Mouse (Mus musculus) spleen, adult 18-20 months (tissue): Measurements from ENCODE around the gene Akap8.

Source experiments
- DNase-seq, 2 experiments: peaks; one replicate each; pipeline ENCODE4 v3.0.0; 2022; ENCODE audit warnings: mixed read lengths in 2 of 2

Akap8 gene

DNA sequence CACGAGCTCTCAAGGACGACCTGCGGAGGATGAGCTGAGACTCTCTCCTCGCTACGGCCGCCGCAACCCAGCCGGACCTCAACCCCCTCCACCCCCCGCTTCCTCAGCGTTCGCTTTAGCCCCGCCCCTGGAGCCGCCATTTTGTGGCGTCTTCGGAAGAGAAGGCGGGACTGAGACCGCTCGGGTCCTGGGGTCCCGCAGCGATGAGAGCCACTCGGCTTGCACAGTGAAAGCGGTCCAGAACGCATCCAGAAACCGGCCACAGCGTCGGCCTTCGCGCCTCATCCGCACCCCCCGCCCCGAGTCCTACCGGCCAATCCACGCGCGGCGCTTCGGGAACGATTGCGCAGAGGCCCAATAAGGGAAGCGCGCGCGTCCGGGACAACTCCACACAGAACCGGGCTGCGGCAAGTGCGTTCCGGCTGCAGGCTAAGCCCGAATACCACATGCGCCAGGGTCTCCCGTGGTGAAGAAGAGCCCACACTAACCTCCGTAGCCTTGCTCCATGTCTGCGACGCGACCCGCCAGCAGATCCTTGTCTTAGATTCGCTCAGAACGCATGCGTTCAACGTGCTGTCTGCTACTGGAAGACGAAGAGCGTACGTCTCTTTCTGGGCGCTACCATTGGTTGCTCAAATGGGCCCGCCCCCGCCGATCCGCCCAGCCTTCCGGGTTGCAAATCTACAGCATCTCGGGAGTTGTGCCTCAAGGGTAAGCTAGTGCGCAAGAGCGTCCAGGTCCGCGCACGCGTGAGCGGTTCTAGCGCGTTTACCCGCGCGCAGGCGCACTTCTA lies at the start of gene Akap8:
Akap8 (minus strand) TSS at position 642 of the 793 bp plus-strand sequence.
- DNase-seq, result peak; percentile 94 to 96

DNA sequence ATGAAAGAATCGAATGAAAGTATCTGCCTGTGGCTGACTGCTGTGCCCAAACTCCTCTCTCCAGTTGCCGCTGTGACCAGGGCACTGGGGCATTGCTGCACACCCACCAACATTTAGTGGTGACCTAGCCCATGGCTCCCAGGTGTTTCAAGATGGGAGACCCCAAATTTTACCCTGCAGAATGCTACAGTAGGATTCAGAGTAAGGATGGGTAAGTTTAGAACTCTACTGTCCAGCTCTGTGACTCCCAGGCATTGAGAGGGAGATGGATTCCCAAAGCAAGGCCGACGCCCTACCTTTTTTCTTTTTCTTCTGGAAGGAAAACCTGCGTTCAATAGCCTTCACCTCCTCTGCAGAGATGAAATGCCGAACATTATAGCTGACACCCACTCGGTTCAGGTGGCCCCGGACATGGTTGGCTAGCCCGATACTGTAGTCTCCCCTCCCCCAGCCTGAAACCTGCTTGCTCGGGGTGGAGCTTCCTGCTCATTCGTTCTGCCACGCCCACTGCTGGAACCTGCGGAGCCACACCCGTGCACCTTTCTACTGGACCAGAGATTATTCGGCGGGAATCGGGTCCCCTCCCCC lies 48.0 kb upstream of the Akap8 start:
- DNase-seq, result no peak

- DNase-seq, result no peak
Observed at GRCm38 (mm10) chr17:32367706-32368105, 46.7 kb upstream of the Akap8 start.

GRCm38 (mm10) chr17:32365296-32365695 lies 44.3 kb upstream of the Akap8 start:
- DNase-seq, result no peak

GRCm38 (mm10) chr17:32364850-32365249 lies 43.8 kb upstream of the Akap8 start:
- DNase-seq, result no peak

DNA sequence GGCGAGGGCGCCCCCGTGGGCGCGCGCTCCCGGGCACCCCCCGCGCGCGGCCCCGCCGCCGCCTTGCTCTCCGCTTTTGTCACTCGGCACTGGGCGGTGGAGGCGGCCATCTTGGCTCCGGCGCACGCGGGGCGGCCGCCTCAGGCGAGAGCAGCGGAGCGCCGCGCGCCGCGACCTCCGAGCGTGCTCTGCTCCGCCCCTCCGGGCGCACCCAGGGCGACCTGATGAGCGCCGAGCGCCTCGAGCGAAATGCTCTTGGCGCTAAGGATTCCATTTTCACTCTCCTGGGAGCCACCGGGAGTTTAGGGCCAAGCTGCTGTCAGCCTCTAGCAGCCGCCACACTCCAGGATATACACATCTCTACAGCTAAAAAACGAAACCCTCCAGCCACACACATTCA lies 43.3 kb upstream of the Akap8 start:
- DNase-seq, result peak; percentile 65 to 80

- no peak for DNase-seq
Observed at GRCm38 (mm10) chr17:32363821-32364301, 42.8 kb upstream of the Akap8 start.

- no peak for DNase-seq
Observed at GRCm38 (mm10) chr17:32362686-32363085, 41.6 kb upstream of the Akap8 start.

DNA sequence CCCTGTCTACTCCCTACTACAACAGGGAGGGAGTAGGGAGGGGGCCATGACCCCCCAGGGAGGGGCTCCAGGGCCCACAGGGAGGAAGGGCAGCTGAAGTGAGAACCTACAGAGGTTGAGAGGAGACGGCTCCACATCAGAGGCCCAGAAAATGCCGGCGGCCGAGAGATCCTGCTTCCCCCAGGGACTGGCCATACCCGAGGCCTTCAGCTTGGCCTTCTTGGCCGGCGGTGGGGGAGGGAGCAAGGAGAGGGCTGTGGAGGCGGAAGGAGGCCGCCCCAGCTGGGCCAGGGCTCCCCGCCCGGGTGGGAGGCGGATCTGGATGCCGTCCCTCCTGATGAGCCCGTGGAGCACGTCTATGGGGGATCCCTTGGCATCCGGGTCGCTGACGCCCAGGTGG lies 38.9 kb upstream of the Akap8 start:
- no peak for DNase-seq

DNA sequence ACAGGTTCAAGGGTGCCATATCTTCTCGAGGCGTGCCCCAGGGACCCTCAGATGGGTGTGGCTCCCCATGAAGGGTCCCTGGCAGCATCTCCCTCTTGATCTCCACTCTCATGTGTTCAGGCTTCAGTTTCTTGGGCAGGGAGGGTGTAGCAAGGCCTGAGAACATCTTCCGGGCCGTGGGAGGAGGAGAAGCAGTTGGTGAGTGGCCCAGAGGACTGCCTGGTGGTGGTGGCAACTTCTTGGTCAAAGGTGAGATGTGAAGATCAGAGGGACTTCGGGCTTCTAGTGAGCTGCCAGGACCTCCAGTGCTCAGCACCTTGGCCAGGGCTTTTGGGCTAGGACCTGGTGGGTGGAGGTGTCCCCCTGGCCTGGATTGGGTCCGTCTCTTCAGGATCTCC lies 37.9 kb upstream of the Akap8 start:
- DNase-seq, result no peak

GRCm38 (mm10) chr17:32358192-32358942 lies 37.3 kb upstream of the Akap8 start:
- no peak for DNase-seq

- no peak for DNase-seq
Observed at GRCm38 (mm10) chr17:32356766-32357760, 36.0 kb upstream of the Akap8 start.

DNA sequence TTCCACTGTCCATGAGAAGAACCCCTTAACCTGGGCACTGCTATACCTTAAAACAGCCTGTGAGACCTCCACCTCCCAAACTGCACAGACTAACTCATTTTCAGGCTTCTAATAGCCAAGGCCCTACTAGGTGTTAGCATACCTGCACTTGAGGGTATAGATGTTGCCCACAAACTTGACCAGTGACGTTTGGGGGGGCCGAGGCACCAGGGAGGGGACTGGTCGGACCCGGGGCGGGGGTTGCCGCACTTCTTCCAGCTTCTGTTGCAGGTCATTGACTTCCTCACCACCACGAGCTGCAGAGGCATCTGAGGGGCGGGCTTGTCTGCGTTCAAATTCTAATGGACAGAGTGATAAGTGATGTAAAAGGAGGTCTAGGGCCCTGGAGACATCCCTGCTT lies 35.2 kb upstream of the Akap8 start:
- no peak for DNase-seq

DNA sequence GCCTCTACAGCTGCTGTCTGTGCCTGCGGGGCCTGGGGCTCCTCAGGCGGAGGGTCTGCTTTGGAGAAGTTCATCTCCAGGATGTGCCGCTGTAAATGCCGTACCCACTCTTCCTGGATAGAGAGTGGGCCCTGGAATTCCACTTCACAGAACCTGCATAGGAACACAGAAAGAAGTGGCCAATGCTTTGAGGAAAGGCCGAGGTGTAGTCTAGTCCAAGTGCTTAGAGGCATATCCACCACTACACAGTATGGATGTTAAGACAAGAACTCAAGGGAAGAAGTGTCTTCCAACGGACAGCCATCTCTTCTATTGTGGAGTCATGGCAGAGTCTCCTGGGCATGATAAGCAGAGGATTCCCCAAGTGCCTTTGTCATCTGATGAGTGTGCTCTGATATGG lies 34.0 kb upstream of the Akap8 start:
- DNase-seq, result no peak

DNA sequence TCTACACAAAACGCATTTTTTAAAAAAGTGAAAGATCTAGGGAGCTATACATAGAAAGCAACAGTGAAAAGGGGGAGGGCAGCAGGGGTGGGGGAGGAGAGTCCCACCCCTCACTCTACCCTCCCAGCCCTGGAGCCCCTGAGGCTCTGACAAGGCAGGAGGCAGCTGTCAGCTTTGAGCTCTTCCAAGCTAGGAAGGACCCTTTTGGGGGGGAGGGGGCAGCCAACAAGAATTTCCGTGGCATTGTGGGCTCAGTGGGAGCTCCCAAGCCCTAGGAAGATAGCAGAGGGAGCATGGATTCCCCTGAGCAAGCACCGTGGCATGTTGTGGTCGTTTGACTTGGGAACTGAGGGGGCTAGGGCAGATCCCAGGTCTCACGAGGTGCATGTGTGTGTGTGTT lies 33.2 kb upstream of the Akap8 start:
- DNase-seq, result no peak

- DNase-seq, result no peak
Observed at GRCm38 (mm10) chr17:32353696-32354095, 32.7 kb upstream of the Akap8 start.

- no peak for DNase-seq
Observed at GRCm38 (mm10) chr17:32351726-32352125, 30.7 kb upstream of the Akap8 start.

DNA sequence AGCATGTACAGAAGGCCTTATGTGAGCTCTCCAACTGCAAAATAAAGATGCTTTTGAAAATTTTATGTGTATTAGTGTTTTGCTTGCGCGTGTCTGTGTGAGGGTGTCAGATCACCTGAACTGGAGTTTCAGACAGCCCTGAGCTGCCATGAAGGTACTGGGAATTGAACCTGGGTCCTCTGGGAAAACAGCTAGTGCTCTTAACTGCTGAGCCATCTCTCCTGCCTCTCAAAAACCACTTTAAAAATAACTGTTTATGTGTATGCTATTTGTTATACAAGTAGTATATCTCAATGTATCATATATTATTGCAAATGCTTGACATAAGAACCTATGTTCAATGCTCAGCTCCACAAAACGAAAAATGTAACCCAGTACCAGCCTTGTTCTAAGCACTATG lies 30.2 kb upstream of the Akap8 start:
- no peak for DNase-seq

GRCm38 (mm10) chr17:32350382-32350983 lies 29.4 kb upstream of the Akap8 start, which contains the start of gene Akap8l:
TSS of gene Akap8l (minus strand) at chr17:32350607.
- DNase-seq, result peak; percentile 89 to 90

DNA sequence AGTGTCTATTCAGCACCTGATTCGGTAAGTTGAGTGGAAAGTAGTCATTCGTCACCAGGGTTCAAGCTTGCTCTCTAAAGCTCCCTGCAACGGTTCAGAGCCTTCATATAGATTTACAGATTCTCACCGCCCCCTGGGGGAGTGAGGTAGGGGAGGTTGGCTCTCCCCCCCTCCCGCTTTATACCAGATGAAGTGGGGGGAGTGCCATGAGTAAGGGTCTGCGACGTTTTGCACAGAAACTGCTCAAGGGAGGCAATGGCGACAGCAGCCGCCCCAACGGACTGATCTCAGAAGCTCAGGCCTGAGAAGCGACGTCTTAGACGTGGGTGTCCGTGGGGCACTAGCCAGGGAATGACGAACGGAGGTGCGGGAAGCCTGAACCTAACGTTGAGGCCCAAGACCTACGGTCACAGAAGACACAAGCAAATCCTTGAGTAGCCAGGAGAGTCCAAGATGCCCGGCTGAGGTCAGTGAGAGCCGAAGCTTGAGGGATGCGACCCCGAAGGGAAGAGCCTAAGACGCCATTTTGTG lies 28.9 kb upstream of the Akap8 start:
- no peak for DNase-seq

- peak in 1 of 2 experiments; percentile 31 for DNase-seq
Observed at GRCm38 (mm10) chr17:32349037-32349732, 28.1 kb upstream of the Akap8 start.
